Mouse (Mus musculus) liver, embryonic 14.5 days (tissue): Measurements from ENCODE around the gene Pqlc2. TPM values are rescaled to one million over a fixed set of nuclear protein-coding genes. Genes with fewer than 3 reads are reported as not detected.

Experiments
- ATAC-seq: fragments of 200-750 bp; cut with Nextera tagmentation; 2 replicates; pipeline ENCODE4 v1.8.0; 2017; ENCODE audit warnings: moderate number of reproducible peaks, mild to moderate bottlenecking, moderate library complexity; ENCODE audit not compliant: insufficient read depth
- DNase-seq, 3 experiments: peaks; one replicate each; pipeline ENCODE4 v3.0.0-alpha.2; 2012 to 2013; ENCODE audit warnings: low read depth in 3 of 3, low spot score in 3 of 3
- H3K27ac ChIP-seq: fragments of 300-500 bp; sonication (generic); 2 replicates; pipeline ENCODE4 v1.5.1; 2014; ENCODE audit warnings: moderate library complexity, mild to moderate bottlenecking, control low read depth, inconsistent platforms
- H3K27me3 ChIP-seq: fragments of 300-500 bp; sonication (generic); 2 replicates; pipeline ENCODE4 v1.6.1; 2014; ENCODE audit warnings: mild to moderate bottlenecking, low read length, moderate library complexity; ENCODE audit not compliant: control insufficient read depth, insufficient read depth
- H3K36me3 ChIP-seq: fragments of 300-500 bp; sonication (generic); replicated peaks from 2 replicates; pipeline ENCODE4 v1.6.1; 2014; ENCODE audit warnings: low read depth; ENCODE audit not compliant: control insufficient read depth, insufficient read depth
- H3K4me1 ChIP-seq, 2 experiments: fragments of 200-500 bp in 1 of 2; fragments of 300-500 bp in 1 of 2; sonication (generic) in 1 of 2; replicated peaks; 2 replicates each; pipeline ENCODE4 v1.6.1; 2012 to 2014; ENCODE audit warnings: antibody characterized with exemption in 1 of 2, inconsistent platforms in 1 of 2, low read length in 1 of 2; ENCODE audit not compliant: control insufficient read depth in 2 of 2, insufficient read depth in 2 of 2
- H3K4me2 ChIP-seq: fragments of 300-500 bp; sonication (generic); 2 replicates; pipeline ENCODE4 v1.6.1; 2014; ENCODE audit warnings: low read depth, mild to moderate bottlenecking, control low read depth, moderate library complexity
- H3K4me3 ChIP-seq, 2 experiments: fragments of 200-500 bp in 1 of 2; fragments of 300-500 bp in 1 of 2; sonication (generic) in 1 of 2; 2 replicates each; pipeline ENCODE4 v1.5.1; 2012 to 2014; ENCODE audit warnings: low read depth in 2 of 2, low read length in 2 of 2, mild to moderate bottlenecking in 2 of 2, control low read depth in 1 of 2, inconsistent platforms in 1 of 2, moderate library complexity in 1 of 2; ENCODE audit not compliant: insufficient read depth in 1 of 2
- H3K9ac ChIP-seq: fragments of 300-500 bp; sonication (generic); replicated peaks from 2 replicates; pipeline ENCODE4 v1.6.1; 2014; ENCODE audit warnings: mild to moderate bottlenecking, control low read depth, moderate library complexity
- H3K9me3 ChIP-seq: fragments of 300-500 bp; sonication (generic); 2 replicates; pipeline ENCODE4 v1.6.1; 2016; ENCODE audit warnings: low read length, mixed read lengths; ENCODE audit not compliant: control insufficient read depth
- CTCF ChIP-seq: IDR thresholded peaks from 2 replicates; pipeline ENCODE4 v1.5.1; 2016; ENCODE audit warnings: antibody characterized with exemption, low read depth, control low read depth
- EP300 ChIP-seq: IDR thresholded peaks from 2 replicates; pipeline ENCODE4 v1.6.1; 2016; ENCODE audit warnings: antibody characterized with exemption, low read depth
- WGBS: fragments of 180-500 bp; shearing (Covaris S2); extraction: QIAGEN DNeasy Blood & Tissue Kit; methylation state at CpG from one replicate; pipeline ENCODE4 v1.1.7; 2014; ENCODE audit not compliant: insufficient replicate concordance; 5-methylcytosine and 5-hydroxymethylcytosine counted together
- polyA plus RNA-seq, 2 experiments: library from polyadenylated mRNA; depleted of rRNA in 1 of 2; stranded (reverse) in 1 of 2; unstranded in 1 of 2; fragments of >200 nt; fragmentation: Nextera tagmentation in 1 of 2; extraction: Ambion mirVana in 1 of 2; gene quantifications; 2 replicates each; pipeline versions ENCODE4 v1.2.1 to v1.2.3; 2012 to 2014

Pqlc2 gene
- polyA plus RNA-seq, 2 experiments, result 8.1 to 8.6 TPM

GRCm38 (mm10) chr4:139268242-139268641, 42.3 kb downstream of the Pqlc2 start:
- Histone ChIP-seq H3K4me2 (no peak overlapping the region), H3K27ac (no peak overlapping the region), H3K9ac (no peak overlapping the region), H3K9me3 (no peaks in the 10 kb centered on the region), H3K36me3 (no peaks in the 10 kb centered on the region; the same call in 1 of the 2 replicates), H3K27me3 (no peaks in the 10 kb centered on the region), H3K4me3 (no peak overlapping the region), H3K4me1 (no peaks in the 10 kb centered on the region)
- no peak for ATAC-seq
- WGBS, result 66% methylated on average over 1 of the region's 1 CpGs
- TF ChIP-seq EP300 (no peak), CTCF (no peak)
- DNase-seq, result no peak

DNA sequence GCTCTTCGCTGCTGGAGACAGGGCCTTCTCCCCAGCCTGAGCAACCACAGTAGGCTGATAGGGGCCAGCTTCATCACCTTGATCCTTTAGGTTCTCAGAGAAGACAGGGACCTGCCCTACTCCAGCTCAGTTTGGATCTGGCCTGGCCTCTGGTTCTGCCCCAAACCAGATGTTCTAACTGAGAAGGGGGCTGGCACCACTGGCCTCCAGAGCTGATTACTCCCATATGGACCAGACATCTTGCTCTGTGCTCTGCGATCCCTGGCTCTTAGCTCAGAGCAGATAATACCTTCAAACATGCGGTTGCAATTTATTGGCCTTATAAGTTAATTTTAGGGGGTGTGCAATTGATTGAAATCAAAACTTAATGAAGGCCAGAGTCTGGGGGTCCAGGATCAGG, 43.2 kb downstream of the Pqlc2 start:
- H3K27me3 ChIP-seq, result no peaks in the 10 kb centered on the region
- no peak for TF ChIP-seq CTCF
- no peaks in the 10 kb centered on the region; the same call in 1 of the 2 replicates for H3K36me3 ChIP-seq
- H3K9ac ChIP-seq, result no peak overlapping the region
- no peaks in the 10 kb centered on the region for H3K9me3 ChIP-seq
- no peak overlapping the region for H3K27ac ChIP-seq
- 84% methylated on average over 3 of the region's 3 CpGs for WGBS
- no peak for ATAC-seq
- no peaks in the 10 kb centered on the region for H3K4me1 ChIP-seq
- H3K4me2 ChIP-seq, result no peak overlapping the region
- no peak for DNase-seq
- H3K4me3 ChIP-seq, result no peak overlapping the region

DNA sequence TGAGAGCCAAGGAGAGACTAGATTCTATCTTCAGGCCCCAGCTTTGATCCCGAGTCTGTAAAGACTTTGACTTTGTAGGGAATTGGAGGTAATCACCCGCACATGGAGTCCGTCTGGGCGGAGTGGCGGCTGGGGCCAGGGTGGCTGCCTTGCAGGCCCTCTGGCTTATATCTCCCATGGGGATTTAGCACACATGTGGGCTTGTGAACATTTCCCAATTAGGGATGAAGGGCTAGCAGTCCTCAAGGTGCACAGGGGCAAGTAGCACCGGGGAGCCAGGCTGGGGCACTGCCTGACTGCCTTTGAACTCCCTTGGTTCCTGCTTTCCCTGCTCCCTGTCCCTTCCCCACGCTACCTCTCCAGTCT, 44.0 kb downstream of the Pqlc2 start:
- Histone ChIP-seq H3K4me3 (no peak overlapping the region), H3K27ac (no peak overlapping the region), H3K9ac (no peak overlapping the region), H3K36me3 (peaks cover 6% of the 10 kb centered on the region; the same call in 1 of the 2 replicates), H3K27me3 (no peaks in the 10 kb centered on the region), H3K4me2 (no peak overlapping the region), H3K4me1 (no peaks in the 10 kb centered on the region), H3K9me3 (no peaks in the 10 kb centered on the region)
- ATAC-seq (no peak), DNase-seq (no peak)
- TF ChIP-seq CTCF, result no peak
- no peak for TF ChIP-seq EP300
- WGBS, result 79% methylated on average over 7 of the region's 7 CpGs

DNA sequence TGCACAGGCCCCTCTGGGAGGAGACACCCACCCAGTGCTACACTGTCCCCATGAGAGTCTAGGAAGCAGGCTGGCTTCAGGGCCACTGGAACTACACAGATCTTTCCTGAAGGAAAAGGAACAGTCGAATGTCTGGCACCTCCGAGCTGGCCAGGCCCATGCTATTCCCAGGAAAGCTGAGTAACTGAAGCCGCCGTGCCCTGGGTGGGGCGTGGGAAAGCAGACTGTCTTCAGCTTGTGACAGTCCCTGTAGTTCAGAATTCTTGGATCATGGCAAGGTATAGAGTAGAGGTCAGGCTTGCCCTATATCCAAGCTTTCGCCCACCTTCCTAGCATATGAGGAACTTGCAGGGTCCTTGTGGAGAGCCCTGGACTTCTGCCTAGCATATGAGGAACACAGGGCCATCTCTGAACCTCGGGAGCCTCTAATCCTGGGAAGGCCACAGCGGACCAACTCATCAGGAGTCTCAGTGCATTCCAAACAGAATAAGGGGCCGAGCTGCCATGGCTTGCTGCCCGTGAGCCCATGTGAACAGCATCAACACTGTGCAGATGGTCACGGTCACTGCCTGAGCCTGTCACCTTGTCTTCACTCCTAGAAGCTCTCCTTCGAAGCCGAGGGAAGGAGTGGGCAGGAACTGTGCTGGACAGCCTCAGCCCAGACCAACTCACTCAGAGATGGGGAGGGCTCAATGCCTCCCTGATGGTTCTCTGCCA, 44.6 kb downstream of the Pqlc2 start:
- Histone ChIP-seq H3K4me1 (no peaks in the 10 kb centered on the region), H3K9ac (no peak overlapping the region), H3K9me3 (no peaks in the 10 kb centered on the region), H3K36me3 (peaks cover 7% of the 10 kb centered on the region; the same call in 1 of the 2 replicates), H3K4me2 (no peak overlapping the region), H3K4me3 (no peak overlapping the region), H3K27me3 (no peaks in the 10 kb centered on the region), H3K27ac (no peak overlapping the region)
- no peak for DNase-seq
- TF ChIP-seq EP300 (no peak), CTCF (no peak)
- ATAC-seq, result no peak
- WGBS, result 78% methylated on average over 13 of the region's 13 CpGs

GRCm38 (mm10) chr4:139262981-139263380, 47.5 kb downstream of the Pqlc2 start:
- Histone ChIP-seq H3K9me3 (no peaks in the 10 kb centered on the region), H3K27ac (no peak overlapping the region), H3K4me3 (no peak overlapping the region), H3K4me1 (no peaks in the 10 kb centered on the region), H3K9ac (no peak overlapping the region), H3K27me3 (no peaks in the 10 kb centered on the region), H3K4me2 (no peak overlapping the region), H3K36me3 (peaks cover 10% of the 10 kb centered on the region; the same call in 1 of the 2 replicates)
- 77% methylated on average over 6 of the region's 6 CpGs for WGBS
- TF ChIP-seq EP300 (no peak), CTCF (no peak)
- ATAC-seq (no peak), DNase-seq (no peak)
